Mouse (Mus musculus): ENCODE data around the gene Gm10563. TPM values are rescaled to one million over a fixed set of nuclear protein-coding genes. Genes with fewer than 3 reads are reported as not detected.

Gm10563 gene
- polyA plus RNA-seq, 1 experiment = not detected

DNA sequence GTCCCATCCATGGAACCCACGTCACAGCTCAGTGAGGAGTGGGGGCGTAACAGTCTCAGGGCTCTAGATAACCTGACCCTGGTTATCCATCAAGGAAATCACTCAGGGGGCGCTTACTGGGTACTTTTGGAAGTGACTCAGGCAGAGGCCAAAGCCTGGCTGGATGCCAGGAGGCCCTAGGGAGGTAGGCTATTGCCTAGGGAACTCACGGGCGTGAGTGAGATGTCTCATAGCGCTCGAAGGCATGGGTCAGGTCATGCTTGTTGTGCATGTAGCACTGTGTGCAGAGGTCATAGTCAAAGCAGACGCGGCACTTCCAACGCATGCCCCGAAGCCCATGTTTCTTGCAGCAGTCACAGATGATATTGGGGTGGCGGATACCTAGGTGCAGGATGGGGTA is 15.4 kb upstream of the Gm10563 start:
- Histone ChIP-seq H3K4me1 (replicated peaks; ENCODE audit: control insufficient read depth, insufficient read depth, low read length) (no peaks in the 10 kb centered on the region), H3K4me3 (ENCODE audit: control insufficient read depth, insufficient read depth, low read length) (no peak overlapping the region), H3K36me3 (ENCODE audit: control insufficient read depth, insufficient read depth, low read length) (no peaks in the 10 kb centered on the region), H3K27ac (ENCODE audit: control insufficient read depth, insufficient read depth, low read length) (no peak overlapping the region), H3K27me3 (ENCODE audit: control insufficient read depth, insufficient read depth, low read length) (no peaks in the 10 kb centered on the region)
- 95% methylated on average over 12 of the region's 12 CpGs for WGBS
- TF ChIP-seq POLR2A (IDR thresholded peaks at IDR 0.05; ENCODE audit: control insufficient read depth, extremely low read depth, insufficient read depth, low read length, poor library complexity) = no peak
- no peak for TF ChIP-seq CTCF (IDR thresholded peaks at IDR 0.05; ENCODE audit: borderline replicate concordance, control insufficient read depth, extremely low read depth, insufficient read depth, low read length, poor library complexity)
- no peak for DNase-seq

DNA sequence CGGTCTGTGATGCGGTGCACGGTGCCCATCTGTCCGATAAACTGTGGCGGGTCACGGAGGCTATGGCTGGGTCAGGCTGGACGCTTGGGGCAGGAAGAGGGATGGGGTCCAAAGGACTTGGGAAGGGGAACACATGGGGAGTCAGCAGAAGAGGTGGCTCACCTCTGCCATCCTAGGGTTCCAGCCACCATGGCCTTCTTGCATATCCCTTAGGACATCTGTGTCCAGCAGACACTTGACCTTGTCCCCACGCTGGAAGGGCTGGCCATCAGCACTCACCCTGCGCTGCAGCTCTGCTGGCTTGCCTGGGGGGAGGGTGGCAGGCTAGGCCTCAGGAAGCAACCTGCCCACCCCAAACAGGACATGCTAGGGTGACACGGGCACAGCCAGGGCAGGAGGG is 13.8 kb upstream of the Gm10563 start:
- no peak for DNase-seq
- Histone ChIP-seq H3K27ac (ENCODE audit: control insufficient read depth, insufficient read depth, low read length) (no peak overlapping the region), H3K4me3 (ENCODE audit: control insufficient read depth, insufficient read depth, low read length) (no peak overlapping the region), H3K4me1 (replicated peaks; ENCODE audit: control insufficient read depth, insufficient read depth, low read length) (peaks cover 13% of the 10 kb centered on the region), H3K36me3 (ENCODE audit: control insufficient read depth, insufficient read depth, low read length) (no peaks in the 10 kb centered on the region), H3K27me3 (ENCODE audit: control insufficient read depth, insufficient read depth, low read length) (peaks cover 2% of the 10 kb centered on the region; the same call in 1 of the 2 replicates)
- no peak for TF ChIP-seq CTCF (IDR thresholded peaks at IDR 0.05; ENCODE audit: borderline replicate concordance, control insufficient read depth, extremely low read depth, insufficient read depth, low read length, poor library complexity)
- no peak for TF ChIP-seq POLR2A (IDR thresholded peaks at IDR 0.05; ENCODE audit: control insufficient read depth, extremely low read depth, insufficient read depth, low read length, poor library complexity)
- WGBS = 94% methylated on average over 10 of the region's 10 CpGs

DNA sequence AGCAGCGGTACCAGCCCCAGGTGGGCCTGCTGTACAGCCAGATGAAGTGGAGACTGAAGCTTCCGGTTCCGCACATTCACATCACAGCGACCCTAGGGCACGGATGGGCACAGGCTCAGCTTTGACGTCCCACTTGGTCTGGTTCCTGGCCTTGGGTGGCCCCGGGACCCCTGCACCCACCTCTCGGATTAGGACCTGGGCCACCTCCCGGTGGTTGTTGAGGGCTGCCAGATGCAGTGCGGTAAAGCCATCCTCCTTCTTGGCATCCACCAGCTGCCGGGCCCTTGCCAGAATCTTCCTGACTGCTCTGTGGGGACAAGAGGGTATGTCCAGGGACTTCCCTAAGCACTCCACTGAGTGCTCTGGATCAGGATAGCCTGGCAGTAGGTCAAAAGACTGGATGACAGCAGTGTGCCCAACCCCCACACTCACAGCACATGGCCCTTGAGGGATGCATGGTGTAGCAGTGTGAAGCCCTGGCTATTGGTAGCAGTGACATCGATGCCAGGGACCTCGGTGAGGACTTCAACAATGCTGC is 11.1 kb upstream of the Gm10563 start:
- WGBS = 98% methylated on average over 13 of the region's 13 CpGs
- DNase-seq = no peak
- H3K36me3 ChIP-seq (ENCODE audit: control insufficient read depth, insufficient read depth, low read length) = no peaks in the 10 kb centered on the region
- TF ChIP-seq CTCF (IDR thresholded peaks at IDR 0.05; ENCODE audit: borderline replicate concordance, control insufficient read depth, extremely low read depth, insufficient read depth, low read length, poor library complexity) = no peak
- no peak for TF ChIP-seq POLR2A (IDR thresholded peaks at IDR 0.05; ENCODE audit: control insufficient read depth, extremely low read depth, insufficient read depth, low read length, poor library complexity)
- H3K27me3 ChIP-seq (ENCODE audit: control insufficient read depth, insufficient read depth, low read length) = peaks cover 18% of the 10 kb centered on the region
- peaks cover 24% of the 10 kb centered on the region for H3K4me1 ChIP-seq (replicated peaks; ENCODE audit: control insufficient read depth, insufficient read depth, low read length)
- H3K27ac ChIP-seq (ENCODE audit: control insufficient read depth, insufficient read depth, low read length) = no peak overlapping the region
- no peak overlapping the region for H3K4me3 ChIP-seq (ENCODE audit: control insufficient read depth, insufficient read depth, low read length)

DNA sequence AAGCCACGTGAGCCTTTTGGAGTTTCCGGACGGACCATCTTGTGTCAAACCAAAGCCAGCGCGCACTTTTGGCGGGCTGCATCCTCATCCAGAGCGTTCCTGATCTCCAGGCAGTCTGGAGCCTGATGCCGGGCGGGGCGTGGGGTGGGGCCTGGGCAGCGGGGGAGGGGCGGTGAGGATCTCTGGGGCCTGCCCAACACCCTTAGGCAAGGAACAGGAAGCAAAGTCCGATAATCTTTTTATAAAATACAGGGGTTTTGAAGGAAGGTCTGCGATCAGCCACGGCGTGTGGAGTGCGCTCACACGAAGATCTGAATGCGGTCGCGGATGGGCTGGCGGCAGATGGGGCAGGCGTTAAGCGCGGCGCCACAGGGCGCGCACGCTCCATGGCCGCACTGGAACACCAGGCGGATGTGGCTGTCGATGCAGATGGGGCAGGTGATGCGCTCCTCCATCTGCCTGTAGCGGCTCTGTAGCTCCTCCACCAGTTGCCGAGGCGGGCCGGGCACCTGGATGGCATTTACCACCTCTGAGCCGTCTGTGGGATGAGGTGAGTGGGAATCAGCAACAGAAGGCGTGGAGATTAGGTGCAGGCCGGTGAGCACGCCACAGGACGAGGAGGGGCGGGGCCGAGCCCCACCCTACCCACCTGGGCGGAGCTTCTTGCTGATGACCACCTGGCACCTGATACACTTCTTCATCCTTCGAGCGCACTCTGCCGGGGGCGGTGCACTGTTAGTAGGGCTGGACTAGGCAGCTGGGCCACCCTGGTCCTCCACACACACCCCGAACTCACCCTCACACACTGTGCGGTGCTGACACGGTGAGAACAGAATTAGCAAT is 9.5 kb upstream of the Gm10563 start:
- Histone ChIP-seq H3K4me3 (ENCODE audit: control insufficient read depth, insufficient read depth, low read length) (peak overlapping the region; percentile 34), H3K36me3 (ENCODE audit: control insufficient read depth, insufficient read depth, low read length) (peaks cover 14% of the 10 kb centered on the region)

DNA sequence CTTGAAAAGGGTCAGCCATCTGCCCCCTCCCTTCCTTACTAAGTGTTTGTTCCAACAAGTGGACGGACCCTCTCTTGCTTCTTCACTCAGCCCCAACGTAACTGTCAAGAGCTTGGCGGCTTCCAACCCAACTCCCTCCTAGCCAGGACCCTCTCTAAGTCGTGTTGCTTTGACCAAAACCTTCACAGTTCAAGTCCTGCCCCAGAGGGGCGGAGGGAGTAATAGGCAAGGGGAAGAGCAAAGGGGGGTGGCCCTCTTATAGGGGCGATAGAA is 8.9 kb upstream of the Gm10563 start:
- H3K27ac ChIP-seq (ENCODE audit: control insufficient read depth, insufficient read depth, low read length) = no peak overlapping the region
- H3K4me1 ChIP-seq (replicated peaks; ENCODE audit: control insufficient read depth, insufficient read depth, low read length) = peaks cover 24% of the 10 kb centered on the region
- peaks cover 18% of the 10 kb centered on the region for H3K27me3 ChIP-seq (ENCODE audit: control insufficient read depth, insufficient read depth, low read length)
- H3K4me3 ChIP-seq (ENCODE audit: control insufficient read depth, insufficient read depth, low read length) = peak overlapping the region; percentile 34
- WGBS = 5% methylated on average over 6 of the region's 6 CpGs
- DNase-seq = no peak
- H3K36me3 ChIP-seq (ENCODE audit: control insufficient read depth, insufficient read depth, low read length) = peaks cover 19% of the 10 kb centered on the region
- TF ChIP-seq CTCF (IDR thresholded peaks at IDR 0.05; ENCODE audit: borderline replicate concordance, control insufficient read depth, extremely low read depth, insufficient read depth, low read length, poor library complexity) (no peak), POLR2A (IDR thresholded peaks at IDR 0.05; ENCODE audit: control insufficient read depth, extremely low read depth, insufficient read depth, low read length, poor library complexity) (no peak)

More for the DNA sequence above, 9.5 kb upstream of the Gm10563 start:
- peaks cover 24% of the 10 kb centered on the region for H3K4me1 ChIP-seq (replicated peaks; ENCODE audit: control insufficient read depth, insufficient read depth, low read length)
- DNase-seq = peak; percentile 55
- no peak for TF ChIP-seq POLR2A (IDR thresholded peaks at IDR 0.05; ENCODE audit: control insufficient read depth, extremely low read depth, insufficient read depth, low read length, poor library complexity)
- TF ChIP-seq CTCF (IDR thresholded peaks at IDR 0.05; ENCODE audit: borderline replicate concordance, control insufficient read depth, extremely low read depth, insufficient read depth, low read length, poor library complexity) = 0 out of 2 replicates have a peak, but pooled peaks have one; percentile 18
- peaks cover 18% of the 10 kb centered on the region for H3K27me3 ChIP-seq (ENCODE audit: control insufficient read depth, insufficient read depth, low read length)
- 7% methylated on average over 52 of the region's 52 CpGs for WGBS
- no peak overlapping the region for H3K27ac ChIP-seq (ENCODE audit: control insufficient read depth, insufficient read depth, low read length)

DNA sequence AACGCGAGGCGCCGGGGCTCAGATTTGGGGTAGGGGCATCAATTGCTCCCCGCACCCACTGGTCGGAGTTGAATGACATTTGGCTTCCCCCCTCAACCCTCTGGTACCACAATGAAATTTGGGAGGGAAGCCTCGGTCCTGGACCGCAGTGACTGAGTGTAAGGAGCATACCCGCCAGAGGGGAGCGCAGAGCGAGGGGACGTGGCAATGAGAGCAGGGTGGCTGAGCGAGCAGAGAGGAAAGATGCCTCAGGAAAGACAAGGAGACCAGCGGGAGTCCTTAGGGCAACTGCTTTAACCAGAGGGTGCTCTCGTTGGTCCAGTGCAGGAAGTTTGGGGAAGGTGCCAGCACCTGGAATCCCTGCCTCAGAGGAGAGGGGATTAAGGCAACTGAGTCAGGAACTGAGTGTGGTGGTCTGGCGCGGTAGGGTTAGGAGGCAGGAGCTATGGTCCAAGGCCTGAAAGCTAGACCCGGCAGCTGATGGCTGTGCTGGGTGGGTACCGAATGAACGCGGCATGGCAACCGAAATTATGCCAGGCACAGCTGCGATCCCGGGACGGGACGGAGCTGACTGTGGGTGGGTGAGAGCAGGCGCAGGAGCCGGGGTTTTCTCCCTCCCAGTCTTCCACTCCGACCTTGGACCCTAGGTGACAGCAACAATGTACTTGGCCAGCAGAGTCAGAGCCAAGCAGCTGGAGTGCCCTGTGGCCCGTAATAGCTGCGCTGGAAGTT is 8.4 kb upstream of the Gm10563 start:
- Histone ChIP-seq H3K4me1 (replicated peaks; ENCODE audit: control insufficient read depth, insufficient read depth, low read length) (peaks cover 24% of the 10 kb centered on the region), H3K27me3 (ENCODE audit: control insufficient read depth, insufficient read depth, low read length) (peaks cover 18% of the 10 kb centered on the region), H3K27ac (ENCODE audit: control insufficient read depth, insufficient read depth, low read length) (no peak overlapping the region), H3K36me3 (ENCODE audit: control insufficient read depth, insufficient read depth, low read length) (peaks cover 24% of the 10 kb centered on the region), H3K4me3 (ENCODE audit: control insufficient read depth, insufficient read depth, low read length) (peak overlapping the region; percentile 34)
- no peak for DNase-seq
- 5% methylated on average over 31 of the region's 31 CpGs for WGBS
- TF ChIP-seq POLR2A (IDR thresholded peaks at IDR 0.05; ENCODE audit: control insufficient read depth, extremely low read depth, insufficient read depth, low read length, poor library complexity) = no peak
- no peak for TF ChIP-seq CTCF (IDR thresholded peaks at IDR 0.05; ENCODE audit: borderline replicate concordance, control insufficient read depth, extremely low read depth, insufficient read depth, low read length, poor library complexity)

Data from thymus, adult 2 months (tissue).